Mouse (Mus musculus): Measurements from ENCODE around the gene Kcnc1.

Gene Kcnc1

GRCm38 (mm10) chr7:46422764-46423412 is 26.6 kb downstream of the Kcnc1 start:
- peak; percentile 84 for DNase-seq (ENCODE audit: low read depth, low spot score)
- Histone ChIP-seq H3K27me3 (ENCODE audit: control insufficient read depth, insufficient read depth, low read length, poor library complexity, severe bottlenecking) (no peaks in the 10 kb centered on the region), H3K36me3 (ENCODE audit: control insufficient read depth, insufficient read depth, low read length, poor library complexity, severe bottlenecking) (no peaks in the 10 kb centered on the region)

DNA sequence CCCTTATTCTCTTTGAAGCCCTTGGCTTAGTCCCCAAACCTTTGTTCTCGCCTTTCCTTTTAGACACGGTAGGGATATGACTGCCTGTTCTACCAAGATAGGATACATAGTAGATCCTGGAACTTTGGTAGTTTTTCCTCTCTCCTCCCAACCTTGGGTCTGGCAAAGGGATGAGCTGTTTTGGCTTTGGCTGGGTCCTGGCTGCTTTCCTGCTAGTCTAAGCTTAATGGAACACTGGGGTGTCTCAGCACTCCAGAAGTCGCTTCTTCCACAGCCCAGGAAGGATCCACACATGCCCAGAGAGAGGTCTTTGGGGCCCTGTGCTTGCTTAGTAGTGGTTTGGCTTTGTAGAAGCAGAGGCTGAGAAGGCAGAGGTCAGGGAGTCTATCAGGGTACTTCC is 27.7 kb downstream of the Kcnc1 start:
- no peak for DNase-seq (ENCODE audit: low read depth, low spot score)
- Histone ChIP-seq H3K36me3 (ENCODE audit: control insufficient read depth, insufficient read depth, low read length, poor library complexity, severe bottlenecking) (no peaks in the 10 kb centered on the region), H3K27me3 (ENCODE audit: control insufficient read depth, insufficient read depth, low read length, poor library complexity, severe bottlenecking) (no peaks in the 10 kb centered on the region)

- Histone ChIP-seq H3K36me3 (ENCODE audit: control insufficient read depth, insufficient read depth, low read length, poor library complexity, severe bottlenecking) (no peaks in the 10 kb centered on the region), H3K27me3 (ENCODE audit: control insufficient read depth, insufficient read depth, low read length, poor library complexity, severe bottlenecking) (no peaks in the 10 kb centered on the region)
- DNase-seq (ENCODE audit: low read depth, low spot score), result no peak
Measured at GRCm38 (mm10) chr7:46425012-46425411, 28.7 kb downstream of the Kcnc1 start.

- no peaks in the 10 kb centered on the region for H3K36me3 ChIP-seq (ENCODE audit: control insufficient read depth, insufficient read depth, low read length, poor library complexity, severe bottlenecking)
Measured at GRCm38 (mm10) chr7:46433874-46434273, 37.6 kb downstream of the Kcnc1 start.

GRCm38 (mm10) chr7:46435833-46436232 is 39.5 kb downstream of the Kcnc1 start:
- DNase-seq (ENCODE audit: low read depth, low spot score), result no peak
- Histone ChIP-seq H3K36me3 (ENCODE audit: control insufficient read depth, insufficient read depth, low read length, poor library complexity, severe bottlenecking) (no peaks in the 10 kb centered on the region), H3K27me3 (ENCODE audit: control insufficient read depth, insufficient read depth, low read length, poor library complexity, severe bottlenecking) (no peaks in the 10 kb centered on the region)

More at GRCm38 (mm10) chr7:46433874-46434273, 37.6 kb downstream of the Kcnc1 start:
- no peak for DNase-seq (ENCODE audit: low read depth, low spot score)
- H3K27me3 ChIP-seq (ENCODE audit: control insufficient read depth, insufficient read depth, low read length, poor library complexity, severe bottlenecking), result no peaks in the 10 kb centered on the region

- Histone ChIP-seq H3K36me3 (ENCODE audit: control insufficient read depth, insufficient read depth, low read length, poor library complexity, severe bottlenecking) (no peaks in the 10 kb centered on the region; the same call in 1 of the 2 replicates), H3K27me3 (ENCODE audit: control insufficient read depth, insufficient read depth, low read length, poor library complexity, severe bottlenecking) (no peaks in the 10 kb centered on the region)
- no peak for DNase-seq (ENCODE audit: low read depth, low spot score)
Measured at GRCm38 (mm10) chr7:46438537-46439141, 42.3 kb downstream of the Kcnc1 start.

DNA sequence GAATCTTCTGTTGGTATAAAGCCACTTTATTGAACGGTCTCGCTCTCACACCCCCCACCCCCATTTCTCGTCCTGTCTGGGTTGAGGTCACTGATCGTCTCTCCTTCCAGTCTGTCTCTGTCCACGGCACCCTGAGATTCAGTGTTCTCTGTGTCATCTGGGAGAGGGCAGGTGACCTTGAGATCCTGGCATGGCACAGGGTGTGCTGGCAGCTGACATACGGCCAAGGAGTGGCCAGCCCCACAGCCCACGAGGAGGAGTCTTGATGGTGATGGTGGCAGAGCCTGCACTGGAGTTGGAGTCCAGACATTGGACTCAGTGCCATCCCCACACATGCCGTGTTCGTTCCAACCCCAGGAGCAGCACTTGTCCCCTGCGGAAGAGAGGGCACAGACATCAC is 46.9 kb downstream of the Kcnc1 start:
- Histone ChIP-seq H3K36me3 (ENCODE audit: control insufficient read depth, insufficient read depth, low read length, poor library complexity, severe bottlenecking) (no peaks in the 10 kb centered on the region; the same call in 1 of the 2 replicates), H3K27me3 (ENCODE audit: control insufficient read depth, insufficient read depth, low read length, poor library complexity, severe bottlenecking) (no peaks in the 10 kb centered on the region)
- DNase-seq (ENCODE audit: low read depth, low spot score), result no peak

GRCm38 (mm10) chr7:46445896-46446295 is 49.6 kb downstream of the Kcnc1 start:
- DNase-seq (ENCODE audit: low read depth, low spot score), result no peak
- no peaks in the 10 kb centered on the region; the same call in 1 of the 2 replicates for H3K36me3 ChIP-seq (ENCODE audit: control insufficient read depth, insufficient read depth, low read length, poor library complexity, severe bottlenecking)
- H3K27me3 ChIP-seq (ENCODE audit: control insufficient read depth, insufficient read depth, low read length, poor library complexity, severe bottlenecking), result no peaks in the 10 kb centered on the region

- Histone ChIP-seq H3K36me3 (ENCODE audit: control insufficient read depth, insufficient read depth, low read length, poor library complexity, severe bottlenecking) (no peaks in the 10 kb centered on the region; the same call in 1 of the 2 replicates), H3K27me3 (ENCODE audit: control insufficient read depth, insufficient read depth, low read length, poor library complexity, severe bottlenecking) (no peaks in the 10 kb centered on the region)
- no peak for DNase-seq (ENCODE audit: low read depth, low spot score)
Measured at GRCm38 (mm10) chr7:46447473-46448165, 51.3 kb downstream of the Kcnc1 start.

GRCm38 (mm10) chr7:46448922-46449645 is 52.8 kb downstream of the Kcnc1 start:
- no peaks in the 10 kb centered on the region for H3K36me3 ChIP-seq (ENCODE audit: control insufficient read depth, insufficient read depth, low read length, poor library complexity, severe bottlenecking)
- no peak for DNase-seq (ENCODE audit: low read depth, low spot score)
- no peaks in the 10 kb centered on the region for H3K27me3 ChIP-seq (ENCODE audit: control insufficient read depth, insufficient read depth, low read length, poor library complexity, severe bottlenecking)

GRCm38 (mm10) chr7:46453930-46454679 is 57.8 kb downstream of the Kcnc1 start:
- H3K36me3 ChIP-seq (ENCODE audit: control insufficient read depth, insufficient read depth, low read length, poor library complexity, severe bottlenecking), result no peaks in the 10 kb centered on the region
- no peaks in the 10 kb centered on the region for H3K27me3 ChIP-seq (ENCODE audit: control insufficient read depth, insufficient read depth, low read length, poor library complexity, severe bottlenecking)
- DNase-seq (ENCODE audit: low read depth, low spot score), result no peak

DNA sequence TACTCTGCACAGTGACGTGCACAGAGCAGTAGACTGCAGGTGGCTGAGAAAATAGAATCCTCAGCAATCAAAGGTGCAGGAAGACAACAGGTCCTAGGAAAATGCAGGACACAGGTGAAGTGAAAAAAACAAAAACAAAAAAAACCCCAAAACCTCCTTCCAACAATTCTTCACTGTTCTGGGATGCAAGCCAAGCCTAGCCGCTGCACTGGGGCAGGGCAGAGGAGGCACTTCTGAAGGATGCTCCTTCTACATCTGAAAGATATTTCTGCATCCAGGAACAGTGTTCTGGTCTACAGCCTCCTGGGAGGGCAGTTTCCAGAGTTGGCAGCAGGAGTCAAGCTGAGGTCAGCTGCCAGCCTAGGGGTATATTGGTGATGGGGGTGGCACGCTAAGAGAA is 61.6 kb downstream of the Kcnc1 start:
- no peaks in the 10 kb centered on the region for H3K36me3 ChIP-seq (ENCODE audit: control insufficient read depth, insufficient read depth, low read length, poor library complexity, severe bottlenecking)
- no peaks in the 10 kb centered on the region for H3K27me3 ChIP-seq (ENCODE audit: control insufficient read depth, insufficient read depth, low read length, poor library complexity, severe bottlenecking)
- DNase-seq (ENCODE audit: low read depth, low spot score), result no peak

DNA sequence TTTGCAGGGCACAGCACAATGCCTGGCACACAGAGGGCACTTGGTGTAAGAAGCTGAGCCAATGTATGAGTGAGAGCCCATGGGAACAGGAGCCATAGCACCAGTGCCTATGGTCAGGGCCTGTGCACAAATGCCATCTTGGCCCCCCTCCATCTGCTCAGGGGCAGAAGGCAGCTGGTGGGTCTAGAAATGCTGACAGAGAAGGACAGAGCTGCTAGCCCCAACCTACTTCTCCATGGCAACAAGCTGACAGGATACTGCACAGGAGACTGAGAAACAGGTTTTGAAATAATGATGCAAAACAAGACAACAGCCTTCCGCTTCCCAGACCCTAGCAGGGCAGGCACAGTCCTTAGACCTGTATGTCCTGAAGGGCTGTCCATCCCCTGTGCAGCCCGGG is 62.9 kb downstream of the Kcnc1 start:
- no peaks in the 10 kb centered on the region for H3K27me3 ChIP-seq (ENCODE audit: control insufficient read depth, insufficient read depth, low read length, poor library complexity, severe bottlenecking)
- no peaks in the 10 kb centered on the region for H3K36me3 ChIP-seq (ENCODE audit: control insufficient read depth, insufficient read depth, low read length, poor library complexity, severe bottlenecking)
- no peak for DNase-seq (ENCODE audit: low read depth, low spot score)

DNA sequence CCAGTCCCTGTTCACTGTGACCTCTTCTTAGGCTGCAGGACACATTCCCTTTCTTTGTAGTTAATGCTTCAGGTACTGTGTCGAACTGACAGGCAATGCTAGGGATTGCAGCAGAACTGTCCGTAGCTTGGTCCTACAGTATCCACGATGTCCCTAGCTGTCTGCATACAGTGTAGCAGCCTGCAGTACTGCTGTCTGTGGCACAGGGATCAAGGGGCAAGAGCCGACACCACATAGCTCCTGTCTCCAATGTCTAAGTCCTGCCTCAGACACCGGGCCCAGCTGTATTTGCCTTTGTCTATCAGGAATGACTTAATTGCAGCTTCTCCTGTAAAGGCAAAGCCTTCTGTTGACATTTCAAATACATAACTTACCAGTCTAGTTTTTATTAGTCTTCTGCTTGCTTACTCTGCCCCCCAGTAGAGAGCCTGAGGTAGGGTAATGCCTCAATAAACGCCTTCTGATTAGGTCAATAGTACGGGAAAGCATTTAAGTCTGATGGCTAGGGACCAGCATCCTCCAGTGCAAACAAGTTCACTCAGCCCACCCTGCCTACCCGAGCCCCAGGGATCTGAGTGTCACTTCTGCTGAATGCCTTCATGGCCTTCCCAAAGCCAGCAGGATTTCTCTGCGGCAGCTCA is 63.4 kb downstream of the Kcnc1 start:
- Histone ChIP-seq H3K27me3 (ENCODE audit: control insufficient read depth, insufficient read depth, low read length, poor library complexity, severe bottlenecking) (no peaks in the 10 kb centered on the region), H3K36me3 (ENCODE audit: control insufficient read depth, insufficient read depth, low read length, poor library complexity, severe bottlenecking) (no peaks in the 10 kb centered on the region)
- no peak for DNase-seq (ENCODE audit: low read depth, low spot score)

Data from splenic B cell, adult 2 months (primary cell).